Mouse (Mus musculus): ENCODE measurements at regions not wholly inside any gene's neighbourhood (a gene's known extent, or its start where the extent isn't known, plus 50 kb on each side); places are given as distances from the start of the nearest gene placed in this dataset.

DNA sequence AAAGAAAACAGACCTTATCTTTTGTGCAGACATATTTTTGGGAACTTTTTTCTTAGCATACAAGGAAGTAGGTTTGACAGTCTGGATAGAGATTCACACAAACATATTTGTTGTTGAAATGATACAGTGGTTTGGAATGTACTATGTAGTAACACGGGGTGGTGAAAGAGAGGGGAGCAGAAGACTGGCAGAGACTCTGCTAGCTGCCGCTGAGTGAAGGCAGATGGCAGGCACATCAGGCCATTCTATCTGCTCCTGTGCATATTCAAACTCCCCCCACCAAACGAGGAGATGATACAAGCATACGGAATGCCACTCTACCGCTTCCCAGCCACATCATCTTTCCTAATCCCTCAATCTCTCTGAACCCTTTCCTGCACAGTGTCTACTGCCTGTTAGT is 279.1 kb upstream of the Spred2 start:
- DNase-seq (ENCODE audit: low read depth in 3 of 3, low spot score in 3 of 3) (no peak), ATAC-seq (ENCODE audit: insufficient read depth) (no peak)
- H3K27me3 ChIP-seq (ENCODE audit: control insufficient read depth, insufficient read depth, low read length) = no peaks in the 10 kb centered on the region
- TF ChIP-seq EP300 (IDR thresholded peaks at IDR 0.05; ENCODE audit: low read depth) = no peak
- no peak for TF ChIP-seq CTCF (IDR thresholded peaks at IDR 0.05; ENCODE audit: low read depth)
- WGBS (ENCODE audit: insufficient replicate concordance) = 65% methylated on average over 5 of the region's 5 CpGs
- no peaks in the 10 kb centered on the region for H3K36me3 ChIP-seq (replicated peaks; ENCODE audit: control insufficient read depth, insufficient read depth, low read depth)
- H3K9ac ChIP-seq (replicated peaks) = no peak overlapping the region
- H3K4me1 ChIP-seq (replicated peaks; ENCODE audit: control insufficient read depth in 2 of 2, insufficient read depth in 2 of 2, low read length in 1 of 2) = 0 out of 4 replicates have a peak, but pooled peaks cover 0 to 1% of the 10 kb centered on the region in 2 experiments
- no peak overlapping the region for H3K4me2 ChIP-seq (ENCODE audit: low read depth)
- no peak overlapping the region for H3K27ac ChIP-seq
- no peak overlapping the region for H3K4me3 ChIP-seq (ENCODE audit: insufficient read depth in 1 of 2, low read depth in 2 of 2, low read length in 2 of 2)
- H3K9me3 ChIP-seq (ENCODE audit: control insufficient read depth, low read length) = no peaks in the 10 kb centered on the region

DNA sequence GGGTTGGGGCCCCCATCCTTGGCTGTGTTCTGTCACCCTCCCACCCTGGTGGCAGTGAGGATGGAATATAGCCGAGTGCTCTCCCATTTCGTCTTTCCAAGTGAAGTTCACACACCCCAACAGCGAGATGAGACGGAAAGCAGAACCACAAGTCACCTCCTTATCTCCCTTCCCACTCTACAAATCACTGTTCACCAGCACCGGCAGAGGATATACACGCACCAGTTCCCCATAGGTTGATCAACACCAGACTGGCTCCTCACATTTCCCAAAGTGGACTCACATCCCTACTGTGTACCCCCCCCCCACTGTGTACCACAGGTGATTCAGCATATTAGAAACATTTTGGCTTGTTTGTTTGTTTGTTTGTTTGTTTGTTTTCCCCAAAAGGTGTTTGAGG is 272.7 kb upstream of the Spred2 start:
- 40% methylated on average over 6 of the region's 6 CpGs for WGBS (ENCODE audit: insufficient replicate concordance)
- TF ChIP-seq EP300 (IDR thresholded peaks at IDR 0.05; ENCODE audit: low read depth) (no peak), CTCF (IDR thresholded peaks at IDR 0.05; ENCODE audit: low read depth) (no peak)
- Histone ChIP-seq H3K27ac (no peak overlapping the region), H3K4me1 (replicated peaks; ENCODE audit: control insufficient read depth in 2 of 2, insufficient read depth in 2 of 2, low read length in 1 of 2) (no peaks in the 10 kb centered on the region), H3K27me3 (ENCODE audit: control insufficient read depth, insufficient read depth, low read length) (no peaks in the 10 kb centered on the region), H3K9ac (replicated peaks) (no peak overlapping the region), H3K4me3 (ENCODE audit: insufficient read depth in 1 of 2, low read depth in 2 of 2, low read length in 2 of 2) (no peak overlapping the region), H3K36me3 (replicated peaks; ENCODE audit: control insufficient read depth, insufficient read depth, low read depth) (no peaks in the 10 kb centered on the region), H3K4me2 (ENCODE audit: low read depth) (no peak overlapping the region), H3K9me3 (ENCODE audit: control insufficient read depth, low read length) (no peaks in the 10 kb centered on the region)
- ATAC-seq (ENCODE audit: insufficient read depth) (no peak), DNase-seq (ENCODE audit: low read depth in 3 of 3, low spot score in 3 of 3) (no peak)

DNA sequence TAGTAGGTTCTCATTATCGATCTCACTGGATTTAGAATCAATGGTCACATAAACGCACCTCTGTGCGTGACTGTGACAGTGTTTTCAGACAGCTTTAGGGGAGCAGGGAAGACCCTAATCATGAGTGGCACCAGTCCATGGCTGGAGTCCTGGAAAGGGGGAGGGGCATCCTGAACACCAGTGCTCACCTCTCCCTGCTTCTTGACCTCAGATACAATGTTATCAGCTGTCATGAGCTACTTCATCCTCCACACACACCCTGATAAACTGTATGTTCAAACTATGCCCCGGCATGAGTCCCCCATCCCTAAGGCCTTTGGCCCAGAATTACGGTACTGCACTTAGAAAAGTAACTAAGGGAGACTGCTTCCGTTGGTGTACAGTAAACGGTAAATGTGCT is 272.2 kb upstream of the Spred2 start:
- 69% methylated on average over 7 of the region's 7 CpGs for WGBS (ENCODE audit: insufficient replicate concordance)
- no peaks in the 10 kb centered on the region for H3K9me3 ChIP-seq (ENCODE audit: control insufficient read depth, low read length)
- TF ChIP-seq CTCF (IDR thresholded peaks at IDR 0.05; ENCODE audit: low read depth) (no peak), EP300 (IDR thresholded peaks at IDR 0.05; ENCODE audit: low read depth) (no peak)
- no peaks in the 10 kb centered on the region for H3K36me3 ChIP-seq (replicated peaks; ENCODE audit: control insufficient read depth, insufficient read depth, low read depth)
- H3K9ac ChIP-seq (replicated peaks) = no peak overlapping the region
- DNase-seq (ENCODE audit: low read depth in 3 of 3, low spot score in 3 of 3) (no peak), ATAC-seq (ENCODE audit: insufficient read depth) (no peak)
- no peak overlapping the region for H3K27ac ChIP-seq
- H3K4me3 ChIP-seq (ENCODE audit: insufficient read depth in 1 of 2, low read depth in 2 of 2, low read length in 2 of 2) = no peak overlapping the region
- H3K4me1 ChIP-seq (replicated peaks; ENCODE audit: control insufficient read depth in 2 of 2, insufficient read depth in 2 of 2, low read length in 1 of 2) = no peaks in the 10 kb centered on the region
- H3K27me3 ChIP-seq (ENCODE audit: control insufficient read depth, insufficient read depth, low read length) = no peaks in the 10 kb centered on the region
- H3K4me2 ChIP-seq (ENCODE audit: low read depth) = no peak overlapping the region

DNA sequence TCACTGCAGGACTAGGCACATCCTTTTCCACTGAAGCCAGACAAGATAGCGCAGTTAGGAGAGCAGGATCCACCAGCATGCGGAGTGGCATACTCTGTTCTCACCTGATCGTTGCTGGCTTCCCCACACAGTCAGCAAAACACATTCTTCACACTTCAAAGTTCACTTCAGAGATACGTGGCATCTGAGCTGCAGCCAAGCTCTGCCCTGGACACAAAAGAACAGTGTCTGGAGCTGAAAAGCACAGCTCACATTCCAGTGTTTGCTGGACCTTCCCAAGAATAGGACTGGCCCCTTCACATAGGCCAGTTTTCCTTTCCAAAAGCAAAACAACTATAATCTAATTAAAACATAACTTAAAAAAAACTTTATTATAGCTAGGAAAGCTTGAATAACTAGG is 264.7 kb upstream of the Spred2 start:
- Histone ChIP-seq H3K4me3 (ENCODE audit: insufficient read depth in 1 of 2, low read depth in 2 of 2, low read length in 2 of 2) (no peak overlapping the region), H3K4me1 (replicated peaks; ENCODE audit: control insufficient read depth in 2 of 2, insufficient read depth in 2 of 2, low read length in 1 of 2) (no peaks in the 10 kb centered on the region), H3K9ac (replicated peaks) (no peak overlapping the region), H3K27me3 (ENCODE audit: control insufficient read depth, insufficient read depth, low read length) (no peaks in the 10 kb centered on the region), H3K9me3 (ENCODE audit: control insufficient read depth, low read length) (no peaks in the 10 kb centered on the region), H3K27ac (no peak overlapping the region), H3K36me3 (replicated peaks; ENCODE audit: control insufficient read depth, insufficient read depth, low read depth) (no peaks in the 10 kb centered on the region), H3K4me2 (ENCODE audit: low read depth) (no peak overlapping the region)
- TF ChIP-seq EP300 (IDR thresholded peaks at IDR 0.05; ENCODE audit: low read depth) (no peak), CTCF (IDR thresholded peaks at IDR 0.05; ENCODE audit: low read depth) (no peak)
- 64% methylated on average over 4 of the region's 4 CpGs for WGBS (ENCODE audit: insufficient replicate concordance)
- DNase-seq (ENCODE audit: low read depth in 3 of 3, low spot score in 3 of 3) = no peak
- ATAC-seq (ENCODE audit: insufficient read depth) = no peak

DNA sequence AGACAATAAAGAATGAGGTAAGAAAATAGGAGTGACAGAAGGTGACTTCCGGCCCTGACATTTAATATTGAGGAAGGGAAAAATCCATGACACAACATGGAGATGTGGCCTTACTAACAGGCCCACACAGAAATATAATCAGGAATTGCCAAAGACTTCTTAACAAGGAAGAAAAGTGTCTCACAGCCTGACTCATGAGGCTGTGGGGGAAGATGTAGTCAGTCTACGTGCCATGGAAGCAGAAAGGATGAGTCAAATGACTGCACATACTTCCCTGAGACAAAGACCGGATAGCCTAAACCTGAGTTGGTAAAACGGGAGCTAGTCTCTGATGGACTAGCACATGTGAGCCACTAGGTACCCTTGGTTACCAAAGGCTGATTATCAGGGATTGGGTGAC is 257.4 kb upstream of the Spred2 start:
- no peak for TF ChIP-seq EP300 (IDR thresholded peaks at IDR 0.05; ENCODE audit: low read depth)
- Histone ChIP-seq H3K27ac (no peak overlapping the region), H3K9me3 (ENCODE audit: control insufficient read depth, low read length) (no peaks in the 10 kb centered on the region), H3K36me3 (replicated peaks; ENCODE audit: control insufficient read depth, insufficient read depth, low read depth) (no peaks in the 10 kb centered on the region), H3K4me1 (replicated peaks; ENCODE audit: control insufficient read depth in 2 of 2, insufficient read depth in 2 of 2, low read length in 1 of 2) (no peaks in the 10 kb centered on the region), H3K4me2 (ENCODE audit: low read depth) (no peak overlapping the region), H3K9ac (replicated peaks) (no peak overlapping the region), H3K27me3 (ENCODE audit: control insufficient read depth, insufficient read depth, low read length) (no peaks in the 10 kb centered on the region), H3K4me3 (ENCODE audit: insufficient read depth in 1 of 2, low read depth in 2 of 2, low read length in 2 of 2) (no peak overlapping the region)
- no peak for ATAC-seq (ENCODE audit: insufficient read depth)
- no peak for DNase-seq (ENCODE audit: low read depth in 3 of 3, low spot score in 3 of 3)
- 62% methylated on average over 4 of the region's 4 CpGs for WGBS (ENCODE audit: insufficient replicate concordance)

All from liver, embryonic 14.5 days (tissue).